Mouse (Mus musculus) midbrain, embryonic 16.5 days (tissue): Measurements from ENCODE around the gene Abhd17c. TPM values are rescaled to one million over a fixed set of nuclear protein-coding genes. Genes with fewer than 3 reads are reported as not detected.
"Not testable (repeated sequence)": the region's sequence is repeated elsewhere in the genome, so short reads cannot be mapped to it uniquely, and the experiment has no call there.

Experiments used
- ATAC-seq: fragments of 200-750 bp; cut with Nextera tagmentation; 2 replicates; pipeline ENCODE4 v1.8.0; 2017; ENCODE audit warnings: moderate TSS enrichment
- H3K27ac ChIP-seq: fragments of 300-500 bp; sonication (generic); 2 replicates; pipeline ENCODE4 v1.5.1; 2014; ENCODE audit warnings: mild to moderate bottlenecking, low read length, mixed read lengths
- H3K27me3 ChIP-seq: fragments of 300-500 bp; sonication (generic); 2 replicates; pipeline ENCODE4 v1.6.1; 2014; ENCODE audit warnings: low read depth, low read length, mixed read lengths; ENCODE audit not compliant: control insufficient read depth, insufficient read depth
- H3K36me3 ChIP-seq: fragments of 300-500 bp; sonication (generic); 2 replicates; pipeline ENCODE4 v1.6.1; 2014; ENCODE audit warnings: mild to moderate bottlenecking, low read length, moderate library complexity, mixed read lengths; ENCODE audit not compliant: control insufficient read depth, insufficient read depth
- H3K4me1 ChIP-seq: fragments of 300-500 bp; sonication (generic); 2 replicates; pipeline ENCODE4 v1.6.1; 2014; ENCODE audit warnings: mild to moderate bottlenecking, low read length, mixed read lengths; ENCODE audit not compliant: control insufficient read depth, insufficient read depth
- H3K4me2 ChIP-seq: fragments of 300-500 bp; sonication (generic); 2 replicates; pipeline ENCODE4 v1.6.1; 2014; ENCODE audit warnings: mild to moderate bottlenecking, low read length, mixed read lengths
- H3K4me3 ChIP-seq: fragments of 300-500 bp; sonication (generic); 2 replicates; pipeline ENCODE4 v1.5.1; 2014; ENCODE audit warnings: low read depth, mild to moderate bottlenecking, low read length, moderate library complexity, mixed read lengths
- H3K9ac ChIP-seq: fragments of 300-500 bp; sonication (generic); 2 replicates; pipeline ENCODE4 v1.6.1; 2014; ENCODE audit warnings: low read depth, low read length, mixed read lengths
- H3K9me3 ChIP-seq: fragments of 300-500 bp; sonication (generic); replicated peaks from 2 replicates; pipeline ENCODE4 v1.6.1; 2014; ENCODE audit warnings: mild to moderate bottlenecking, low read length, mixed read lengths; ENCODE audit not compliant: control insufficient read depth, poor library complexity, severe bottlenecking
- WGBS: fragments of 180-500 bp; shearing (Covaris S2); extraction: QIAGEN DNeasy Blood & Tissue Kit; methylation state at CpG from one replicate; pipeline ENCODE4 v1.1.7; 2014; 5-methylcytosine and 5-hydroxymethylcytosine counted together
- polyA plus RNA-seq: library from polyadenylated mRNA; unstranded; fragments of >200 nt; fragmentation: Nextera tagmentation; extraction: Ambion mirVana; gene quantifications from 2 replicates; pipeline ENCODE4 v1.2.1, GENCODE M21; 2015

Gene Abhd17c
- polyA plus RNA-seq, 1 experiment from 2014 or later = 18.7 TPM

DNA sequence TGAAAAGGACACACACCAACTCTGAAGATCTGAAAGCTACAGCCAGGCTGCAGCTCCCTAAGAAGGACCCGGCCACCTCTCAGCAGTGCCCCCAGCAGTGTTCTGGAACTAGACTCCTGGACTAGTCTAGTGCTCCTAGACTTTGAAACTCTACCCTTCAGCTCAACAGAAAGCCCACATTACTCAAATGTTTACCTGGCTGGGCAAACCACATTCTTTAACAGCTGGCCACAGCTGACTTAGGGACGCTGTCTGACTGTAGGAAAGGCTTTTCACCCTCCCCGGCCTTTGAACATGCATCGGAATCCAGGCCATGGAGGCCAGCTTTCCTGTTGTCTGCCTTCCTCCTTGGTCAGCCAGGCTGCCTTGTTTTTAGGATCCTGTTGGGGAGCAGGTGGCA, 20.0 kb downstream of the Abhd17c start:
- Histone ChIP-seq H3K9me3 (no peaks in the 10 kb centered on the region), H3K4me3 (no peak overlapping the region), H3K27ac (no peak overlapping the region), H3K4me1 (peaks cover 5% of the 10 kb centered on the region; the same call in 1 of the 2 replicates), H3K4me2 (no peak overlapping the region), H3K9ac (no peak overlapping the region), H3K27me3 (no peaks in the 10 kb centered on the region), H3K36me3 (no peaks in the 10 kb centered on the region)
- ATAC-seq = no peak
- WGBS = 96% methylated on average over 4 of the region's 4 CpGs

DNA sequence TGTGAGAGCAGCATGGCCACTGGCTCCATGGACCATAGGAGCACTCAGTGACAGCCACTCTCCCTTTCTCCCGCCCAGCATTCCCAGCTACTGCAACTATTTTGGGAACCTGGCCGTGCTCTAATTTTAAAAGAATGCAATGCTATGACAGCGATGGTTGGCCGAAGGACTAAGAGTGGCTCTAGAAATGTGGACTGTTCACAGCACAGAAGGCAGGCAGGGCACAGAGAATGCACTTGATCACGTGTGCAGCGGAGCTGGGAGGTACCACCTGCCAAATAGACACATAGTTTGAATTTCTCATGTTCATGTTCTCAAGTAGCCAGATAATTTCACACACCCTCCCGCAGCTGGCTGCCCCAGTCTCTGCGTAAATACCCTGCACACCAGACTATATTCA, 23.0 kb downstream of the Abhd17c start:
- Histone ChIP-seq H3K4me3 (no peak overlapping the region), H3K36me3 (no peaks in the 10 kb centered on the region), H3K27me3 (no peaks in the 10 kb centered on the region), H3K9me3 (no peaks in the 10 kb centered on the region), H3K4me1 (peaks cover 3% of the 10 kb centered on the region; the same call in 1 of the 2 replicates), H3K4me2 (no peak overlapping the region), H3K27ac (no peak overlapping the region), H3K9ac (no peak overlapping the region)
- 78% methylated on average over 8 of the region's 8 CpGs for WGBS
- no peak; the same call in 1 of the 2 replicates for ATAC-seq

DNA sequence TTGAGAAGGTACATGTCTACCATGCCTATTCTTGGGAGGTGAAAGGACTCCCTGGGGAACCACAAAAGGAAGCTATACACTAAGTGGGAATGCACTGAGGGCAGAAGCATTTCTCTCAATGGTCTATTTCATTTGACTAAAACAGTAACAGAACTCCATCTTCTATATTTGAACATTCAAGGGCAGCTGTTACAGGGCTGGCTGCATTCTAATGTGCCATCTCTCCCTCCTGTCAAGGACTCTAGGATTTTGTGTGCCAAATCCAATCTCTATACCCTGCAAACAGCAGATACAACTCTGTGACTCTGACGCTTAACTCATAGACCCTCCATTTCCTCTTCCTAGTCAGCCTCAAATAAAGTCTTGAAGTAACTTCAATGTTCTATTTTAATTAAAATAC, 26.0 kb downstream of the Abhd17c start:
- Histone ChIP-seq H3K9me3 (no peaks in the 10 kb centered on the region), H3K27ac (no peak overlapping the region), H3K4me2 (no peak overlapping the region), H3K4me1 (peaks cover 11% of the 10 kb centered on the region), H3K4me3 (no peak overlapping the region), H3K27me3 (no peaks in the 10 kb centered on the region), H3K36me3 (no peaks in the 10 kb centered on the region), H3K9ac (no peak overlapping the region)
- ATAC-seq = no peak
- 97% methylated on average over 1 of the region's 1 CpGs for WGBS

DNA sequence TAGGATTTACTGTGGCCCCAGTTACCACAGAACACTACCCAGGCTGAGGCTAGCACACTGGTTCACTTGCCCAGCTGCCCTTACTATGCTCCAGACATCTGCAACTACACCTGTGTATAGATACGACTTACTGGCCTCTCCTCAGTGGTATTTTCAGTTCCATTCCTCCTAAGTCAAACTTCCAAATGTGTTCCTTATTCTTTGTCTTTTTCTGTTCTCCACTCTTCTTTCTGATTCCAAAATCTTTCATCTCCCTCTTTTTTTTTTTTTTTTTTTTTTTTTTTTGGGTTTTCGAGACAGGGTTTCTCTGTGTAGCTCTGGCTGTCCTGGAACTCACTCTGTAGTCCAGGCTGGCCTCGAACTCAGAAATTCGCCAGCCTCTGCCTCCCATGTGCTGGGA, 28.0 kb downstream of the Abhd17c start:
- H3K27me3 ChIP-seq, ATAC-seq, H3K9me3 ChIP-seq, H3K4me2 ChIP-seq, H3K36me3 ChIP-seq, H3K27ac ChIP-seq, H3K4me3 ChIP-seq, H3K9ac ChIP-seq: not testable (repeated sequence)
- 89% methylated on average over 3 of the region's 4 CpGs for WGBS
- H3K4me1 ChIP-seq = peaks cover 20% of the 10 kb centered on the region

DNA sequence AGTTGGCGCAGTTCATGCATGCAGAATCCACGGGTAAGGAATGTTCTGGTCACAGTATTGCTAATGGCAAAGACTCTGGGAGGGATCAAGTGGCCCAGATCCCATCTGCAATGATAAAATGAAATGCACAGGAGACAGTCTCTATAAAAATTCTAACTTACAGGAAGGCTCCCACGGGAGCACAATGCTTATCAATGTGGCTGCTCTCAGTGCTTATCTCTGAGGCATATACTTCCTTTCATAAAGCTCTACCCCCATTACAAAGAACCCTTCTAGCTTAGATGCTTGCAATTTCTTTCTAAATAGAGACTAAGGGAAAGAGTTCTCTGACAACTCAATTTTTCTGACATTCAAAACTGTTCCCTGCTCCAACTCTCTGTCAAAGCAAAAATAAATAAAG, 29.9 kb downstream of the Abhd17c start:
- no peaks in the 10 kb centered on the region for H3K9me3 ChIP-seq
- H3K36me3 ChIP-seq = no peaks in the 10 kb centered on the region
- H3K4me3 ChIP-seq = no peak overlapping the region
- ATAC-seq = no peak
- 84% methylated on average over 3 of the region's 3 CpGs for WGBS
- peaks cover 20% of the 10 kb centered on the region for H3K4me1 ChIP-seq
- H3K9ac ChIP-seq = no peak overlapping the region
- H3K27ac ChIP-seq = no peak overlapping the region
- H3K27me3 ChIP-seq = no peaks in the 10 kb centered on the region
- no peak overlapping the region for H3K4me2 ChIP-seq

DNA sequence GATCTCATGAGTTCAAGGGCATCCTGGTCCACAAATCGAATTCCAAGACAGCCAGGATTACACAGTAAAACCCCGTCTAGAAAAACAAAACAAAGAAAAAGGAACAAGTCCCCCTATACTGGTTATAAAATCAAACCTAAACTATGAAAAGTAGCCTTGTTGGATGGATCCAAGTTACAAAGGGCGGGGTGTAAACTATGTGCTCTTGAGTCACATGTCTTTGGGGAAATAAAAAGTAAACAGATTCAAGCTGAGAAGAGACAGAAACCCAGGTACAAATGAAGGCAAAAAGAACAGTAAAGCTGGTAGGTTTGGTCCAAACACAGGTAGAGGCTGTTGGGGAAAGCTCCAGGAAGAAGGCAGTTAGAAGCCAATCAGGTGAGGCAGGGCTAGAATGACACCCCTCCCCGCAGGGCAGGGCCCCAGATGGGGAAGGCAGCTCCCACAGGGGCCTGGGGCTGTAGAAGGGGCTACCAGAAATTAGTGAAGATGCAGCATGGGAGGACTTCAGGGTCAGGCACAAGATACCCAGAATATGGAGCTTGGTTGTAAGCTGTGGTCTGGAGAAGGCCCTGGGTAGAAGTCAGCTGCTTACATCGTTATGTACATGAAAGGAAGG, 31.4 kb downstream of the Abhd17c start:
- Histone ChIP-seq H3K36me3 (no peaks in the 10 kb centered on the region), H3K4me1 (peaks cover 20% of the 10 kb centered on the region), H3K27me3 (no peaks in the 10 kb centered on the region), H3K9ac (no peak overlapping the region), H3K4me3 (no peak overlapping the region), H3K4me2 (no peak overlapping the region), H3K27ac (no peak overlapping the region), H3K9me3 (no peaks in the 10 kb centered on the region)
- ATAC-seq = no peak
- WGBS = 80% methylated on average over 5 of the region's 5 CpGs

DNA sequence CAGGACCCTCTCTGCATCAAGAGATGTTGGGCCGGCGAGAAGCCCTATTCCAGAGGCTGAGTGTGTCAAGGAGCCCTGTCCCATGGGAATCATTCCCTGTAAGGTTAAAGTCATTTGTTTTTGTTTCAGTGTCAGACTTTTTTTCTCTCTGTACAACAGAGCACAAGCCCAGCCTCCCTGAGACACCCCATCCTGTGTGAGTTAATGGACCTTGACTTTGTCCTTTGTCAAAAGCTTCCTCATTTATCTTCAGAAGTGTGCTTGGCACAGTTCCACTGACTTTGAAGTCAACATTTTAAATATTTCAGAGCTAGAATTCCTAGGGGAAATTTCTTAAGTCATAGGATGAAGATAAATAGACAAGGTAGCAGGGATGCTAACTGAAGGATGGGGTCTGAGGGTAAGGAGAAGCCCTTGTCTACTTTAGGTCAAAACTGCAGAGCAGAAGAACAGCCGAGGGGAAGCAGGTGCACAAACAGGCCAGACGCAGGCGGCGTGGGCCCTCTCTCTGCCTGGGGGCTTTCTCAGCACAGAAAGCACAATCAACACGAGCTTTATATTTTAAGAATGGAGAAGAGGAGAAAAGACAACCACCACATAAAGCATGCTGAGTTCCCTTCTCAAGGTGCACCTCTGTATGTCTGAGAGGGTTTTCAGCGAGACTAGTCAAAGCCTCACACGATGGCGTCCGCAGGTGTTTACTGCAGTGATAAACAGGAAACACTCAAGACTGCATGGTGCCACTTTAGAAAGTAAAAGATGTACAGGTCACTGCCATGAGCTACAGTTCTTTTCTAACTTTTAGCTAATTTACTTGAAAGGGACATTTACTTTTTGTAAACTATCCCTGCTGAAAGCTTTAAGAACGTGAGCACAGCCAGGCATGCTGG, 32.2 kb downstream of the Abhd17c start:
- H3K9ac ChIP-seq = no peak overlapping the region
- no peaks in the 10 kb centered on the region for H3K36me3 ChIP-seq
- no peak overlapping the region for H3K4me2 ChIP-seq
- WGBS = 49% methylated on average over 12 of the region's 12 CpGs
- peaks cover 20% of the 10 kb centered on the region for H3K4me1 ChIP-seq
- ATAC-seq = no peak
- no peak overlapping the region for H3K27ac ChIP-seq
- H3K4me3 ChIP-seq = no peak overlapping the region
- H3K9me3 ChIP-seq = no peaks in the 10 kb centered on the region
- H3K27me3 ChIP-seq = no peaks in the 10 kb centered on the region

DNA sequence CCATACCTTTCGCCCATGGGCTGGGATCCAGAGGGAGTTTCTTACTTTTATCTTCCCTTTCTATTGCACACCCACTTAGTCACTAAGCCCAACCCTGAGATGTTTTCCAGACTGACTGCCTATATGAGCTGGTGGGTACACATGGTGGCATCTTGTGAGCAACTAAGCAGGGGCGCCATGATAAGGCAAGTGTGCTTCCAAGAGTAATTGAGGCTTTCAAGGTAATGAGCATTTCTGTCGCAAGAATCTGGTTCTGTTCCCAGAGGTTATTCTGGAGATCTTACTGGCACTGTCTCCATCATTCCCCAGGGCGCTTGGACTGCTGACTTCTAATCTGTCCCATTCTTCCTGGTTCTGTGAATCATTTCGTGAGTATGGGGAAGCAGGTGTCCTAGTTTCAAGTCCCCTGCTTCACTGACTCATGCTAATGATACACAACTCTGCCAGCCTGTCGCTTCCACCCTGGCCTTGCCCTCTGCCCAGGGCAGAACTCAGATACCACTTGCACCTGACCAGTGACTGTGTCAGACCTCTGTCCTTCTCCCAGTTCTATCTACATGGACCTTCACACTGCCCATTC, 34.1 kb downstream of the Abhd17c start:
- H3K36me3 ChIP-seq = no peaks in the 10 kb centered on the region
- peaks cover 27% of the 10 kb centered on the region for H3K4me1 ChIP-seq
- no peaks in the 10 kb centered on the region for H3K27me3 ChIP-seq
- H3K9ac ChIP-seq = no peak overlapping the region
- H3K4me3 ChIP-seq = no peak overlapping the region
- ATAC-seq = no peak
- no peak overlapping the region for H3K27ac ChIP-seq
- WGBS = 88% methylated on average over 6 of the region's 6 CpGs
- no peak overlapping the region for H3K4me2 ChIP-seq
- H3K9me3 ChIP-seq = no peaks in the 10 kb centered on the region
